Mouse (Mus musculus) bone marrow, adult 2 months (tissue): ENCODE measurements at regions not wholly inside any gene's neighbourhood (a gene's known extent, or its start where the extent isn't known, plus 50 kb on each side); places are given as distances from the start of the nearest gene placed in this dataset.

Source experiments
- CTCF ChIP-seq: fragments of 200-500 bp; IDR thresholded peaks from 2 replicates; pipeline ENCODE4 v1.5.1; 2011; ENCODE audit warnings: low read length, control low read depth; ENCODE audit not compliant: control insufficient read depth, insufficient read depth
- POLR2A ChIP-seq: fragments of 200-500 bp; IDR thresholded peaks from 2 replicates; pipeline ENCODE4 v1.6.1; 2011; ENCODE audit warnings: low read depth, mild to moderate bottlenecking, control low read depth, low read length, borderline replicate concordance; ENCODE audit not compliant: control insufficient read depth

DNA sequence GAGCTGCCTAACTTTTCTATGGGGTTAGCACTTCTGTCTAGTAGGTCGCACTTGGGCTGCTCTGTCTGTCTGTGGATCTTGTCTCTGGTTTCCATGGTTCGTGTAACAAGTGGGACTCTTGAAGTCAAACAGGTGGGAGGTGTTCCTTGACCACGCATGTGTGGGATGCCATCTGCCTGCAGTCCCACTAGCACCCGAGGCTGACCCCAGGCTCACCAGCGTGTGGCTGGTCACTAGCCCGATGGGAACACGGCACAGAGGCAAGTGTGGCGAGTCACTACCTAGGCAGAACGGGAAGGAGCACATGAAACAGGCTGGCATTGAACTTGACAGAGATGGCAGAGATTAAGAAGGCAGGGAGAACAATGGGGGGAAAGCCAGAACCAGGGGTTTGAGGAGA is 72.5 kb upstream of the Cldn5 start:
- TF ChIP-seq CTCF (no peak), POLR2A (no peak)
